Mouse (Mus musculus): ENCODE data around the gene Ddx28.

DNA sequence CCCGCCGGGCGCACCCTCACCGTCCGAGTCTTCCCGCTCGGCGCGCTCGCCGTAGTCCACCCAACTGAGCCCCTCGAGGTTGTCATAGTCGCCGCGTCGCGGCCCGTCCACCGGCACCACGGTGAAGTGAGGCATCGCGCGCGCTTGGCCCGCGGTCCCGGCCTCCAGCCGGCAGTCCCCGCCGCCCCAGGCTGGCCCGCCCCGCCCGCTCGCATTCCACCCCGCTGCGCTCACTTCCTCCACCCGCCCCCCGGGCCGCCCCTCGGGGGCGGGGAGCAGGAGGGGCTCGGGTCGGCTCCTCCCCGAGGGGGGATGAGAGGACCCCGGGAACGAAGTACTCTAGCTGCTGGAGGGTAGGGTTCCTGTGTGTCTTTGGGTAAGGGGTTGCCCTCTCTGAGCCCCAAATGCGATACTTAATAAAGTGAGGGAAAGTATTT is 45.8 kb downstream of the Ddx28 start, which contains the start of gene Slc12a4:
- TF ChIP-seq TAL1 (conservative IDR thresholded peaks at IDR 0.05; ENCODE audit: low read depth, low read length), result no peak
- no peak for TF ChIP-seq CTCF (IDR thresholded peaks at IDR 0.05; ENCODE audit: low read depth, low read length)

Measured in G1E (cell line).